Mouse (Mus musculus): ENCODE measurements around the gene Agbl1. TPM values are rescaled to one million over a fixed set of nuclear protein-coding genes. Genes with fewer than 3 reads are reported as not detected.

The Agbl1 gene
- polyA plus RNA-seq, 1 experiment from 2014 or later = 0.11 TPM

GRCm38 (mm10) chr7:77164921-77165320 is 935.2 kb downstream of the Agbl1 start:
- Histone ChIP-seq H3K27me3 (no peaks in the 10 kb centered on the region), H3K4me3 (replicated peaks) (no peak overlapping the region), H3K4me1 (replicated peaks) (no peaks in the 10 kb centered on the region), H3K27ac (no peak overlapping the region), H3K36me3 (no peaks in the 10 kb centered on the region), H3K9ac (replicated peaks) (no peak overlapping the region), H3K9me3 (no peaks in the 10 kb centered on the region), H3K4me2 (replicated peaks) (no peak overlapping the region)
- no peak for ATAC-seq
- 41% methylated on average over 1 of the region's 1 CpGs for WGBS
